Mouse (Mus musculus) small intestine, adult 2 months (tissue): ENCODE data around the gene Gjd3.

ENCODE experiments used
- CTCF ChIP-seq: fragments of 200-500 bp; IDR thresholded peaks from 2 replicates; pipeline ENCODE4 v1.5.1; 2012; ENCODE audit warnings: low read depth, mild to moderate bottlenecking, control low read depth, inconsistent platforms, low read length, moderate library complexity, mixed read lengths; ENCODE audit not compliant: insufficient replicate concordance, insufficient read length; ENCODE audit errors: extremely low read depth
- POLR2A ChIP-seq: fragments of 200-500 bp; IDR thresholded peaks from 2 replicates; pipeline ENCODE4 v1.6.1; 2012; ENCODE audit warnings: low read depth, mild to moderate bottlenecking, control low read depth, inconsistent platforms, low read length, moderate library complexity

DNA sequence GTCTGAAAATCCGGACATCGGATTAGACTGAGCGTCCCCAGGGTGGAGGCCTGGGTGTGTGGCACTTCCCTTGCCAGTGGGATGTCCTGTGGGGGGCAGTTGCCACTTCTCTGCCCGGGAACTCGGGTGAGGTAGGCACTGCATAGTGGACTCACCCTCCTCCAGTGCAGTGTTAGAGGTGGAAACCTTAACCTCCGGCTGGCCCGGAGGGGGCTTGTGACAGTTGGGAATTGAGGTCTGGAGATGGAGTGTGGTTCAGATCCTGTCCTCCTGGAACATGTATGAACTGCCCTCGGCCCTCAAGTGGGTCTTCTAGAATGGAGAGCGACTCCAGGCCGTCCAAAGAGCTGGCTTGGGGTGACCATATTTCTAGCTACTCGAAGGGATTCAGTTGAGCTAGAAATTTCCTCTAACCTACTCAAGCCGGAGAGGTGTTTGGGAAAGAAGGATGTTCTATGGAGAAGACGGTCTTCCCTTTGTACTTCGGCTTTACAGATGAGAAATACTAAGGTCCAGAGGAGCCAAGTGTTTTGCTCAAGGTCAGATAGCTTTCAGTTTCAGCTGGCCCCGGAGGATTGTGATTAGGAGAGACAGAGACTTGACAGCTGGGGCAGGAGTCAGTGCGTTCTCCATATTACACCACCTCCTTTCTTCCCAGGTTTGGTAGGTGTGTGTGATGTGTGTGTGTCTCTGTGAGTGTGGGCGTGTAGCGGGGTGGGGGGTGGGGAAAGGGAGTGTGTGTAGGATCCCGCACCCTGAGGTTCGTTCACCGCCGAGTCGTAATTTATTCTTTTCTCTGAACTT, 46.0 kb downstream of the Gjd3 start:
- TF ChIP-seq CTCF (no peak), POLR2A (no peak)
